Mouse (Mus musculus): ENCODE data around the gene Il12b. TPM values are rescaled to one million over a fixed set of nuclear protein-coding genes. Genes with fewer than 3 reads are reported as not detected.
"Not testable (repeated sequence)": the region's sequence is repeated elsewhere in the genome, so short reads cannot be mapped to it uniquely, and the experiment has no call there.

The Il12b gene
- polyA plus RNA-seq, 1 experiment from 2014 or later, result not detected

GRCm38 (mm10) chr11:44452016-44452415, 52.2 kb downstream of the Il12b start:
- not testable (repeated sequence) for H3K4me1 ChIP-seq (replicated peaks; ENCODE audit: control insufficient read depth, insufficient read depth, low read length); H3K4me3 ChIP-seq (ENCODE audit: low read depth, low read length); ATAC-seq (ENCODE audit: low FRiP score); H3K27ac ChIP-seq (ENCODE audit: low read depth, low read length); H3K4me2 ChIP-seq (replicated peaks; ENCODE audit: low read depth, low read length); H3K36me3 ChIP-seq (ENCODE audit: control insufficient read depth, insufficient read depth, low read length); H3K9ac ChIP-seq (ENCODE audit: low read depth, low read length); H3K27me3 ChIP-seq (ENCODE audit: control insufficient read depth, insufficient read depth, low read length); H3K9me3 ChIP-seq (ENCODE audit: control insufficient read depth, low read length); DNase-seq (ENCODE audit: low spot score)
- 91% methylated on average over 5 of the region's 5 CpGs for WGBS

GRCm38 (mm10) chr11:44453423-44453822, 53.6 kb downstream of the Il12b start:
- no peaks in the 10 kb centered on the region for H3K27me3 ChIP-seq (ENCODE audit: control insufficient read depth, insufficient read depth, low read length)
- no peaks in the 10 kb centered on the region for H3K4me1 ChIP-seq (replicated peaks; ENCODE audit: control insufficient read depth, insufficient read depth, low read length)
- 57% methylated on average over 2 of the region's 2 CpGs for WGBS
- DNase-seq (ENCODE audit: low spot score) (peak; percentile 72), ATAC-seq (ENCODE audit: low FRiP score) (0 out of 2 replicates have a peak, but pooled peaks have one; percentile 53)
- H3K4me2 ChIP-seq (replicated peaks; ENCODE audit: low read depth, low read length), result no peak overlapping the region
- peaks cover 5% of the 10 kb centered on the region; the same call in 1 of the 2 replicates for H3K36me3 ChIP-seq (ENCODE audit: control insufficient read depth, insufficient read depth, low read length)
- no peaks in the 10 kb centered on the region for H3K9me3 ChIP-seq (ENCODE audit: control insufficient read depth, low read length)
- H3K27ac ChIP-seq (ENCODE audit: low read depth, low read length), result no peak overlapping the region
- no peak overlapping the region for H3K4me3 ChIP-seq (ENCODE audit: low read depth, low read length)
- H3K9ac ChIP-seq (ENCODE audit: low read depth, low read length), result no peak overlapping the region

GRCm38 (mm10) chr11:44461493-44461892, 61.6 kb downstream of the Il12b start:
- no peak overlapping the region for H3K4me3 ChIP-seq (ENCODE audit: low read depth, low read length)
- 89% methylated on average over 6 of the region's 6 CpGs for WGBS
- H3K36me3 ChIP-seq (ENCODE audit: control insufficient read depth, insufficient read depth, low read length), result peaks cover 8% of the 10 kb centered on the region
- DNase-seq (ENCODE audit: low spot score) (no peak), ATAC-seq (ENCODE audit: low FRiP score) (no peak)
- no peak overlapping the region for H3K27ac ChIP-seq (ENCODE audit: low read depth, low read length)
- no peaks in the 10 kb centered on the region for H3K27me3 ChIP-seq (ENCODE audit: control insufficient read depth, insufficient read depth, low read length)
- no peak overlapping the region for H3K9ac ChIP-seq (ENCODE audit: low read depth, low read length)
- no peak overlapping the region for H3K4me2 ChIP-seq (replicated peaks; ENCODE audit: low read depth, low read length)
- no peaks in the 10 kb centered on the region for H3K9me3 ChIP-seq (ENCODE audit: control insufficient read depth, low read length)
- no peaks in the 10 kb centered on the region for H3K4me1 ChIP-seq (replicated peaks; ENCODE audit: control insufficient read depth, insufficient read depth, low read length)

Other genes starting within 250 kb of the Il12b start
- gene Ublcp1, start 70.4 kb downstream of the Il12b start, polyA plus RNA-seq (2014; fragmentation: Nextera tagmentation; extraction: Ambion mirVana), result 78.9 and 85.8 TPM in 2 replicates
- gene Rnf145, start 118.9 kb downstream of the Il12b start, polyA plus RNA-seq (2014; fragmentation: Nextera tagmentation; extraction: Ambion mirVana), result 129 and 147 TPM in 2 replicates
- gene Ebf1, start 217.3 kb downstream of the Il12b start, polyA plus RNA-seq (2014; fragmentation: Nextera tagmentation; extraction: Ambion mirVana), result 102 and 111 TPM in 2 replicates